Mouse (Mus musculus) adrenal gland (tissue): ENCODE measurements around the gene Fxr2.
"Not testable (repeated sequence)": the region's sequence is repeated elsewhere in the genome, so short reads cannot be mapped to it uniquely, and the experiment has no call there.

ENCODE experiments used
- intact Hi-C: fragments of 180-260 bp; cut with DNase I; formaldehyde crosslinking; loops from one replicate; pipeline ENCODE4 v1.15.1; 2025

Gene Fxr2

GRCm38 (mm10) chr11:69682209-69682839, 49.5 kb downstream of the Fxr2 start:
- intact Hi-C loops, result loop anchor here (2.0 to 5.0 kb wide), 2 partner anchors 32 to 70 kb away; no protein-coding TSS in a partner anchor

GRCm38 (mm10) chr11:69682840-69683533, 50.2 kb downstream of the Fxr2 start:
- intact Hi-C loops, result loop anchor here (2.0 to 5.0 kb wide), 2 partner anchors 32 to 69 kb away; no protein-coding TSS in a partner anchor

- intact Hi-C loops, result loop anchor here (2.0 to 5.0 kb wide), 2 partner anchors 31 to 69 kb away; no protein-coding TSS in a partner anchor
These were observed 50.8 kb downstream of the Fxr2 start for GRCm38 (mm10) chr11:69683576-69683975.

- intact Hi-C loops, result loop anchor here (5.0 kb wide), 1 partner anchor 68 kb away; no protein-coding TSS in a partner anchor
These were observed 51.4 kb downstream of the Fxr2 start for GRCm38 (mm10) chr11:69684128-69684745.

GRCm38 (mm10) chr11:69684936-69685335, 52.1 kb downstream of the Fxr2 start:
- intact Hi-C loops, result loop anchor here (5.0 kb wide), 1 partner anchor 67 kb away; no protein-coding TSS in a partner anchor

GRCm38 (mm10) chr11:69685526-69686148, 52.8 kb downstream of the Fxr2 start, which contains the start of gene Tnfsf13:
TSS of gene Tnfsf13 (minus strand) at chr11:69685784.
- intact Hi-C loops, result no loop called here

GRCm38 (mm10) chr11:69686377-69686776, 53.6 kb downstream of the Fxr2 start:
- intact Hi-C loops, result no loop called here

- intact Hi-C loops, result no loop called here
These were observed 54.3 kb downstream of the Fxr2 start for GRCm38 (mm10) chr11:69687061-69687460.

- intact Hi-C loops, result no loop called here
These were observed 57.1 kb downstream of the Fxr2 start for GRCm38 (mm10) chr11:69689891-69690290.

GRCm38 (mm10) chr11:69692196-69692811, 59.5 kb downstream of the Fxr2 start:
- intact Hi-C loops, result no loop called here

GRCm38 (mm10) chr11:69692863-69693262, 60.1 kb downstream of the Fxr2 start:
- intact Hi-C loops, result no loop called here

GRCm38 (mm10) chr11:69693421-69693965, 60.7 kb downstream of the Fxr2 start:
- intact Hi-C loops, result no loop called here

GRCm38 (mm10) chr11:69695046-69695360, 62.2 kb downstream of the Fxr2 start:
- intact Hi-C loops, result no loop called here

GRCm38 (mm10) chr11:69695361-69696181, 62.8 kb downstream of the Fxr2 start, which contains the start of the genes Tnfsf12 and Tnfsfm13:
TSS of gene Tnfsf12 (minus strand) at chr11:69695849.
TSS of gene Tnfsfm13 (minus strand) at chr11:69696098.
- intact Hi-C loops, result no loop called here

- intact Hi-C loops, result no loop called here
These were observed 64.6 kb downstream of the Fxr2 start for GRCm38 (mm10) chr11:69697396-69697795.

GRCm38 (mm10) chr11:69698574-69698973, 65.8 kb downstream of the Fxr2 start:
- intact Hi-C loops, result no loop called here

GRCm38 (mm10) chr11:69699595-69699994, 66.8 kb downstream of the Fxr2 start:
- intact Hi-C loops, result no loop called here

- intact Hi-C loops, result not testable (repeated sequence)
These were observed 70.1 kb downstream of the Fxr2 start for GRCm38 (mm10) chr11:69702886-69703285.
